Mouse (Mus musculus) G1E (cell line): ENCODE data around the gene Pym1. TPM values are rescaled to one million over a fixed set of nuclear protein-coding genes. Genes with fewer than 3 reads are reported as not detected.

Experiments
- ATAC-seq: 2 replicates; pipeline ENCODE4 v1.8.0; 2016; ENCODE audit warnings: mild to moderate bottlenecking; ENCODE audit not compliant: insufficient number of reproducible peaks, poor library complexity, low FRiP score, severe bottlenecking; ENCODE audit errors: extremely low read depth
- DNase-seq: peaks from one replicate; pipeline ENCODE4 v3.0.0; 2012; ENCODE audit warnings: low spot score
- H3K27me3 ChIP-seq: 2 replicates; pipeline ENCODE4 v1.6.1; 2012; ENCODE audit warnings: mild to moderate bottlenecking, low read length, inconsistent platforms; ENCODE audit not compliant: insufficient read depth
- H3K36me3 ChIP-seq: replicated peaks from 2 replicates; pipeline ENCODE3; 2012; ENCODE audit warnings: mild to moderate bottlenecking, inconsistent platforms
- H3K4me1 ChIP-seq: 2 replicates; pipeline ENCODE4 v1.6.1; 2012; ENCODE audit warnings: low read depth, low read length, inconsistent platforms, mixed read lengths; ENCODE audit not compliant: insufficient read depth
- H3K4me3 ChIP-seq: 2 replicates; pipeline ENCODE4 v1.5.1; 2012; ENCODE audit warnings: low read depth, mild to moderate bottlenecking, inconsistent platforms, low read length, moderate library complexity, mixed read lengths
- H3K9me3 ChIP-seq: replicated peaks from 2 replicates; pipeline ENCODE4 v1.6.1; 2012; ENCODE audit warnings: inconsistent platforms
- CTCF ChIP-seq: IDR thresholded peaks from 2 replicates; pipeline ENCODE4 v1.5.1; 2012; ENCODE audit warnings: low read depth, low read length, inconsistent platforms, mixed read lengths
- GATA1 ChIP-seq: IDR thresholded peaks from 2 replicates; pipeline ENCODE4 v1.6.1; 2012; ENCODE audit warnings: borderline replicate concordance, low read length, inconsistent platforms, mixed read lengths
- GATA2 ChIP-seq: IDR thresholded peaks from 2 replicates; pipeline ENCODE4 v1.6.1; 2012; ENCODE audit warnings: low read depth, low read length, inconsistent platforms, borderline replicate concordance
- POLR2AphosphoS5 ChIP-seq: IDR thresholded peaks from 2 replicates; pipeline ENCODE4 v1.6.1; 2012; ENCODE audit warnings: low read depth, low read length, inconsistent platforms; ENCODE audit not compliant: insufficient replicate concordance
- TAL1 ChIP-seq: conservative IDR thresholded peaks from 2 replicates; pipeline ENCODE4 v1.6.1; 2012; ENCODE audit warnings: low read depth, low read length, inconsistent platforms, mixed read lengths
- polyA plus RNA-seq: library from polyadenylated mRNA; stranded (reverse); fragments of >175 nt; gene quantifications from 2 replicates; pipeline ENCODE4 v1.2.3, GENCODE M21; 2012
- total RNA-seq, 2 experiments: library from RNA; stranded (forward) in 1 of 2; stranded (reverse) in 1 of 2; fragments of 200-1000 nt in 1 of 2; fragments of >200 nt in 1 of 2; fragmentation: Nextera tagmentation in 1 of 2; gene quantifications; 2 replicates each; pipeline ENCODE4 v1.2.3; 2014 to 2017

Gene Pym1
- total and polyA plus RNA-seq, 3 experiments = 44.3 to 144 (median 93.7) TPM

- Histone ChIP-seq H3K4me3 (no peak overlapping the region), H3K4me1 (peaks cover 7% of the 10 kb centered on the region; the same call in 1 of the 2 replicates), H3K27me3 (peaks cover 24% of the 10 kb centered on the region), H3K36me3 (no peaks in the 10 kb centered on the region), H3K9me3 (no peaks in the 10 kb centered on the region)
- no peak for DNase-seq
- ATAC-seq = no peak
- no peak for TF ChIP-seq CTCF
- TF ChIP-seq TAL1 = no peak
Measured at GRCm38 (mm10) chr10:128792041-128792440, 44.4 kb downstream of the Pym1 start.

GRCm38 (mm10) chr10:128793258-128793657 lies 45.6 kb downstream of the Pym1 start:
- Histone ChIP-seq H3K9me3 (no peaks in the 10 kb centered on the region), H3K36me3 (no peaks in the 10 kb centered on the region), H3K27me3 (peaks cover 24% of the 10 kb centered on the region), H3K4me3 (no peak overlapping the region), H3K4me1 (peaks cover 7% of the 10 kb centered on the region; the same call in 1 of the 2 replicates)
- TF ChIP-seq POLR2AphosphoS5 (no peak), CTCF (no peak), GATA2 (no peak), GATA1 (no peak), TAL1 (no peak)
- DNase-seq (no peak), ATAC-seq (no peak)

- no peak for DNase-seq
Measured at GRCm38 (mm10) chr10:128794391-128794790, 46.7 kb downstream of the Pym1 start.

GRCm38 (mm10) chr10:128795581-128795980 lies 47.9 kb downstream of the Pym1 start:
- TF ChIP-seq TAL1 = no peak
- no peak for TF ChIP-seq GATA2
- TF ChIP-seq CTCF = no peak
- no peak for TF ChIP-seq POLR2AphosphoS5
- TF ChIP-seq GATA1 = no peak
- peaks cover 7% of the 10 kb centered on the region for H3K36me3 ChIP-seq
- no peak for DNase-seq

More at GRCm38 (mm10) chr10:128794391-128794790, 46.7 kb downstream of the Pym1 start:
- no peak for TF ChIP-seq TAL1
- no peak for TF ChIP-seq POLR2AphosphoS5
- no peak for TF ChIP-seq CTCF
- no peak for TF ChIP-seq GATA1
- no peak for TF ChIP-seq GATA2
- H3K4me1 ChIP-seq = peaks cover 7% of the 10 kb centered on the region; the same call in 1 of the 2 replicates
- no peak overlapping the region for H3K4me3 ChIP-seq
- no peak for ATAC-seq
- peaks cover 2% of the 10 kb centered on the region for H3K36me3 ChIP-seq
- H3K9me3 ChIP-seq = no peaks in the 10 kb centered on the region
- peaks cover 24% of the 10 kb centered on the region for H3K27me3 ChIP-seq

GRCm38 (mm10) chr10:128798676-128799075 lies 51.0 kb downstream of the Pym1 start:
- TF ChIP-seq GATA2 (no peak), GATA1 (no peak), TAL1 (no peak), POLR2AphosphoS5 (no peak), CTCF (no peak)

More at GRCm38 (mm10) chr10:128795581-128795980, 47.9 kb downstream of the Pym1 start:
- H3K4me3 ChIP-seq = no peak overlapping the region
- ATAC-seq = no peak
- H3K9me3 ChIP-seq = no peaks in the 10 kb centered on the region
- H3K4me1 ChIP-seq = peaks cover 7% of the 10 kb centered on the region; the same call in 1 of the 2 replicates
- H3K27me3 ChIP-seq = peaks cover 24% of the 10 kb centered on the region

GRCm38 (mm10) chr10:128801981-128802495 lies 54.3 kb downstream of the Pym1 start:
- DNase-seq (no peak), ATAC-seq (no peak)
- H3K4me1 ChIP-seq = peaks cover 26% of the 10 kb centered on the region
- no peaks in the 10 kb centered on the region for H3K9me3 ChIP-seq
- TF ChIP-seq TAL1 (no peak), GATA1 (no peak), GATA2 (no peak), POLR2AphosphoS5 (no peak), CTCF (no peak)
- H3K36me3 ChIP-seq = peaks cover 35% of the 10 kb centered on the region
- H3K4me3 ChIP-seq = no peak overlapping the region
- no peaks in the 10 kb centered on the region for H3K27me3 ChIP-seq

More at GRCm38 (mm10) chr10:128798676-128799075, 51.0 kb downstream of the Pym1 start:
- ATAC-seq (no peak), DNase-seq (no peak)
- H3K4me3 ChIP-seq = no peak overlapping the region
- no peaks in the 10 kb centered on the region for H3K9me3 ChIP-seq
- H3K27me3 ChIP-seq = peaks cover 20% of the 10 kb centered on the region
- peaks cover 25% of the 10 kb centered on the region for H3K36me3 ChIP-seq
- peaks cover 7% of the 10 kb centered on the region for H3K4me1 ChIP-seq
